In the genomic region with DNA sequence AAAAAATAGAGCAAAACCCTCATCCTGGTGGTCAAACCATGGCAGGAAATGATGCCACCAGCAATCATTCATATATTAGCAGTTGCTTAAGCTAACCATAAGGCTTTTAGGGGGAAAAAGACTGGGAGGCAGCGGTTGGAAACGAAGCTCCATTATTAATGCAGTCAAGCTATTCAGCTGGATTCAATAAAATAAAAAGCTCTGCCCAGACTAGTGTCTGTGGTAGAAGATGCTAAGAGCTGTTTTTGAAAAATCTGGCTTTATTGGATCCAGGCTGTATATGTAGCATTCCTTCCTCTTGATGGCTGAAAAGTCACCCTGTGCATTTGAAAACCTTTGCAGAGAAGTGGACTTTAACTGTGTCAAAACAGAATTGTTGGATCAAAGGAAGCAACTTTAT, we compare ENCODE assay signal across 26 mouse cellular contexts.
DNase-seq lines count a peak whose midpoint lies in the region; ATAC-seq and TF ChIP-seq lines count a peak whose summit lies in the region.
"Had no signal": no experiment of that assay in that cellular context is flagged by ENCODE, and none has a peak within 500 bp of the region (broad histone marks: within the 10 kb centered on the region; RNA-seq: fewer than 3 reads in every experiment).

No protein-coding gene starts in this region.

- H3K36me3 ChIP-seq in limb, embryonic 14.5 days (ENCODE audit: control insufficient read depth, insufficient read depth, low read length): no peaks in the 10 kb centered on the region
- H3K36me3 ChIP-seq in limb, embryonic 10.5 days: no peaks in the 10 kb centered on the region
- no peaks in the 10 kb centered on the region for H3K36me3 ChIP-seq in embryonic facial prominence, embryonic 14.5 days (ENCODE audit: control insufficient read depth, insufficient read depth, low read length)
- H3K36me3 ChIP-seq in limb, embryonic 15.5 days: no peaks in the 10 kb centered on the region
- no peaks in the 10 kb centered on the region for H3K36me3 ChIP-seq in forebrain, embryonic 12.5 days (replicated peaks)
- H3K36me3 ChIP-seq: embryonic facial prominence, embryonic 12.5 days; forebrain, embryonic 10.5 days; forebrain, embryonic 15.5 days; G1E had no signal

- intact Hi-C loops in heart, postnatal 25 days (cut with DNase I): no loop called here

- no peak overlapping the region for H3K9ac ChIP-seq in limb, embryonic 14.5 days (ENCODE audit: low read depth, low read length, severe bottlenecking)
- H3K9ac ChIP-seq in embryonic facial prominence, embryonic 14.5 days (ENCODE audit: low read depth, low read length): no peak overlapping the region
- no peak overlapping the region for H3K9ac ChIP-seq in limb, embryonic 15.5 days
- H3K9ac ChIP-seq in forebrain, embryonic 12.5 days: no peak overlapping the region
- H3K9ac ChIP-seq: embryonic facial prominence, embryonic 12.5 days; forebrain, embryonic 13.5 days; forebrain, embryonic 15.5 days; forebrain, postnatal 0 days had no signal

- DNase-seq in limb, embryonic 14.5 days (ENCODE audit: low spot score): peak; percentile 63
- no peak for DNase-seq in limb, embryonic 10.5 days (ENCODE audit: low spot score)
- DNase-seq in embryonic facial prominence, embryonic 14.5 days (ENCODE audit: low spot score): peak; percentile 78
- DNase-seq in heart, postnatal 25 days (ENCODE audit: low spot score): no peak
- DNase-seq: adrenal gland, adult 8-10 months; adrenal gland, postnatal 14 days; adrenal gland, postnatal 36 days; B cell, adult 2 months; cerebellum, adult 11-12 months; cerebellum, adult 2 months; cerebellum, adult 9-10 months; cerebellum, postnatal 10 days; cerebellum, postnatal 25 days; forebrain, postnatal 0 days had no signal

- H3K27me3 ChIP-seq in limb, embryonic 14.5 days (ENCODE audit: control insufficient read depth, insufficient read depth, low read length): no peaks in the 10 kb centered on the region
- no peaks in the 10 kb centered on the region for H3K27me3 ChIP-seq in limb, embryonic 10.5 days (ENCODE audit: low read depth, poor library complexity, severe bottlenecking)
- H3K27me3 ChIP-seq in embryonic facial prominence, embryonic 14.5 days (replicated peaks; ENCODE audit: control insufficient read depth, insufficient read depth, low read length): no peaks in the 10 kb centered on the region
- H3K27me3 ChIP-seq in limb, embryonic 15.5 days: no peaks in the 10 kb centered on the region
- no peaks in the 10 kb centered on the region for H3K27me3 ChIP-seq in forebrain, embryonic 12.5 days
- H3K27me3 ChIP-seq: CH12.LX; embryonic facial prominence, embryonic 12.5 days; forebrain, embryonic 13.5 days; forebrain, embryonic 15.5 days; Patski had no signal

- 33% methylated on average over 2 of the region's 2 CpGs for WGBS in limb, embryonic 14.5 days
- WGBS in limb, embryonic 10.5 days: 72% methylated on average over 2 of the region's 2 CpGs
- WGBS in embryonic facial prominence, embryonic 14.5 days: 55% methylated on average over 2 of the region's 2 CpGs
- 33% methylated on average over 2 of the region's 2 CpGs for WGBS in limb, embryonic 15.5 days
- WGBS in forebrain, embryonic 12.5 days: 85% methylated on average over 2 of the region's 2 CpGs

- peaks cover 10% of the 10 kb centered on the region; the same call in 1 of the 2 replicates for H3K4me1 ChIP-seq in limb, embryonic 14.5 days (ENCODE audit: control insufficient read depth, insufficient read depth, low read length)
- H3K4me1 ChIP-seq in limb, embryonic 10.5 days: no peaks in the 10 kb centered on the region
- H3K4me1 ChIP-seq in embryonic facial prominence, embryonic 14.5 days (ENCODE audit: control insufficient read depth, insufficient read depth, low read length): peaks cover 4% of the 10 kb centered on the region; the same call in 1 of the 2 replicates
- no peaks in the 10 kb centered on the region for H3K4me1 ChIP-seq in limb, embryonic 15.5 days
- H3K4me1 ChIP-seq in forebrain, embryonic 12.5 days: 0 out of 2 replicates have a peak, but pooled peaks cover 1% of the 10 kb centered on the region

- no peak for ATAC-seq in limb, embryonic 14.5 days (ENCODE audit: low FRiP score, low read depth)
- ATAC-seq in embryonic facial prominence, embryonic 14.5 days (ENCODE audit: low read depth): no peak
- peak; percentile 37; the same call in 1 of the 2 replicates for ATAC-seq in limb, embryonic 15.5 days (ENCODE audit: insufficient number of reproducible peaks, low FRiP score, low TSS enrichment, low read depth)
- ATAC-seq in forebrain, embryonic 12.5 days (ENCODE audit: low FRiP score): no peak
- ATAC-seq: activated CD4-positive, CD25-positive, alpha-beta regulatory T cell, adult 4 months; CD4-positive, CD25-positive, alpha-beta regulatory T cell, adult 4 months; forebrain, embryonic 13.5 days; forebrain, embryonic 15.5 days; forebrain, postnatal 0 days; Patski had no signal

- no peak overlapping the region for H3K27ac ChIP-seq in limb, embryonic 14.5 days (replicated peaks; ENCODE audit: low read depth, low read length)
- H3K27ac ChIP-seq in limb, embryonic 10.5 days: no peak overlapping the region
- H3K27ac ChIP-seq in embryonic facial prominence, embryonic 14.5 days (replicated peaks; ENCODE audit: low read depth, low read length): peak overlapping the region; percentile 40; the same call in 1 of the 2 replicates
- H3K27ac ChIP-seq in limb, embryonic 15.5 days: no peak overlapping the region
- no peak overlapping the region for H3K27ac ChIP-seq in forebrain, embryonic 12.5 days
- H3K27ac ChIP-seq: embryonic facial prominence, embryonic 12.5 days; forebrain, embryonic 10.5 days; forebrain, embryonic 13.5 days; forebrain, embryonic 15.5 days had no signal

- no peak overlapping the region for H3K4me2 ChIP-seq in limb, embryonic 14.5 days (replicated peaks; ENCODE audit: low read depth, low read length, severe bottlenecking)
- no peak overlapping the region for H3K4me2 ChIP-seq in embryonic facial prominence, embryonic 14.5 days (ENCODE audit: low read depth, low read length)
- no peak overlapping the region for H3K4me2 ChIP-seq in limb, embryonic 15.5 days
- no peak overlapping the region for H3K4me2 ChIP-seq in forebrain, embryonic 12.5 days
- H3K4me2 ChIP-seq: embryonic facial prominence, embryonic 12.5 days; forebrain, embryonic 13.5 days; forebrain, embryonic 15.5 days had no signal

- no peak for TF ChIP-seq POLR2A in limb, embryonic 14.5 days (IDR thresholded peaks at IDR 0.05; ENCODE audit: borderline replicate concordance, extremely low read depth, insufficient read depth, insufficient read length)

- H3K9me3 ChIP-seq in limb, embryonic 14.5 days (ENCODE audit: control insufficient read depth, low read length): no peaks in the 10 kb centered on the region
- H3K9me3 ChIP-seq in limb, embryonic 10.5 days (replicated peaks): no peaks in the 10 kb centered on the region
- H3K9me3 ChIP-seq in embryonic facial prominence, embryonic 14.5 days (ENCODE audit: control insufficient read depth, low read length): no peaks in the 10 kb centered on the region
- no peaks in the 10 kb centered on the region for H3K9me3 ChIP-seq in limb, embryonic 15.5 days
- no peaks in the 10 kb centered on the region for H3K9me3 ChIP-seq in forebrain, embryonic 12.5 days
- H3K9me3 ChIP-seq: embryonic facial prominence, embryonic 12.5 days; forebrain, embryonic 10.5 days; forebrain, embryonic 13.5 days; forebrain, embryonic 15.5 days; G1E had no signal

- H3K4me3 ChIP-seq in limb, embryonic 14.5 days (replicated peaks; ENCODE audit: low read length): no peak overlapping the region
- no peak overlapping the region for H3K4me3 ChIP-seq in limb, embryonic 10.5 days
- H3K4me3 ChIP-seq in embryonic facial prominence, embryonic 14.5 days (ENCODE audit: low read depth, low read length): no peak overlapping the region
- H3K4me3 ChIP-seq in limb, embryonic 15.5 days: no peak overlapping the region
- no peak overlapping the region for H3K4me3 ChIP-seq in forebrain, embryonic 12.5 days (replicated peaks)
- H3K4me3 ChIP-seq: embryonic facial prominence, embryonic 12.5 days; erythroblast, embryonic 14.5 days; forebrain, embryonic 10.5 days; forebrain, embryonic 13.5 days; forebrain, embryonic 15.5 days had no signal

Comparison
In these comparisons a context has a peak if more than half of its experiments do, and no peak if none do; other contexts are left out.
1. DNase-seq: peak in limb, embryonic 14.5 days (single experiment) and embryonic facial prominence, embryonic 14.5 days (single experiment); none in limb, embryonic 10.5 days (single experiment) and heart, postnatal 25 days (single experiment).